Mouse (Mus musculus) hindbrain, embryonic 16.5 days (tissue): Measurements from ENCODE around the gene Tlk2. TPM values are rescaled to one million over a fixed set of nuclear protein-coding genes. Genes with fewer than 3 reads are reported as not detected.

Experiments used
- ATAC-seq: fragments of 200-750 bp; cut with Nextera tagmentation; 2 replicates; pipeline ENCODE4 v1.8.0; 2017; ENCODE audit warnings: moderate TSS enrichment, moderate library complexity
- H3K27ac ChIP-seq: fragments of 300-500 bp; sonication (generic); 2 replicates; pipeline ENCODE4 v1.5.1; 2014; ENCODE audit warnings: low read depth, mild to moderate bottlenecking, control low read depth, low read length, moderate library complexity
- H3K27me3 ChIP-seq: fragments of 300-500 bp; sonication (generic); replicated peaks from 2 replicates; pipeline ENCODE4 v1.6.1; 2014; ENCODE audit warnings: low read length; ENCODE audit not compliant: control insufficient read depth, insufficient read depth
- H3K36me3 ChIP-seq: fragments of 300-500 bp; sonication (generic); 2 replicates; pipeline ENCODE4 v1.6.1; 2014; ENCODE audit warnings: mild to moderate bottlenecking, low read length, moderate library complexity, mixed read lengths; ENCODE audit not compliant: control insufficient read depth, insufficient read depth
- H3K4me1 ChIP-seq: fragments of 300-500 bp; sonication (generic); 2 replicates; pipeline ENCODE4 v1.6.1; 2014; ENCODE audit warnings: low read depth, low read length; ENCODE audit not compliant: control insufficient read depth, insufficient read depth
- H3K4me2 ChIP-seq: fragments of 300-500 bp; sonication (generic); 2 replicates; pipeline ENCODE4 v1.6.1; 2014; ENCODE audit warnings: mild to moderate bottlenecking, low read length, control low read depth, moderate library complexity
- H3K4me3 ChIP-seq: fragments of 300-500 bp; sonication (generic); 2 replicates; pipeline ENCODE4 v1.5.1; 2014; ENCODE audit warnings: mild to moderate bottlenecking, low read length, control low read depth, moderate library complexity
- H3K9ac ChIP-seq: fragments of 300-500 bp; sonication (generic); 2 replicates; pipeline ENCODE4 v1.6.1; 2014; ENCODE audit warnings: low read depth, mild to moderate bottlenecking, control low read depth, low read length, moderate library complexity
- H3K9me3 ChIP-seq: fragments of 300-500 bp; sonication (generic); 2 replicates; pipeline ENCODE4 v1.6.1; 2014; ENCODE audit warnings: mild to moderate bottlenecking, low read length, moderate library complexity; ENCODE audit not compliant: control insufficient read depth
- WGBS: fragments of 180-500 bp; shearing (Covaris S2); extraction: QIAGEN DNeasy Blood & Tissue Kit; methylation state at CpG from one replicate; pipeline ENCODE4 v1.1.7; 2014; 5-methylcytosine and 5-hydroxymethylcytosine counted together
- polyA plus RNA-seq: library from polyadenylated mRNA; unstranded; fragments of >200 nt; fragmentation: Nextera tagmentation; extraction: Ambion mirVana; gene quantifications from 2 replicates; pipeline ENCODE4 v1.2.1, GENCODE M21; 2015

Gene Tlk2
- polyA plus RNA-seq, 1 experiment from 2014 or later = 12.4 TPM

- ATAC-seq = no peak
- Histone ChIP-seq H3K4me2 (no peak overlapping the region), H3K4me1 (no peaks in the 10 kb centered on the region), H3K4me3 (no peak overlapping the region), H3K9ac (no peak overlapping the region), H3K27me3 (no peaks in the 10 kb centered on the region), H3K27ac (no peak overlapping the region), H3K9me3 (no peaks in the 10 kb centered on the region), H3K36me3 (peaks cover 3% of the 10 kb centered on the region; the same call in 1 of the 2 replicates)
- WGBS = 84% methylated on average over 2 of the region's 2 CpGs
These were observed 39.2 kb downstream of the Tlk2 start for GRCm38 (mm10) chr11:105217771-105218170.

- Histone ChIP-seq H3K4me1 (no peaks in the 10 kb centered on the region), H3K9me3 (no peaks in the 10 kb centered on the region), H3K4me3 (no peak overlapping the region), H3K27ac (no peak overlapping the region), H3K36me3 (no peaks in the 10 kb centered on the region), H3K4me2 (no peak overlapping the region), H3K27me3 (no peaks in the 10 kb centered on the region), H3K9ac (no peak overlapping the region)
- ATAC-seq = no peak
- 98% methylated on average over 2 of the region's 2 CpGs for WGBS
These were observed 55.9 kb downstream of the Tlk2 start for GRCm38 (mm10) chr11:105234501-105234900.

GRCm38 (mm10) chr11:105240991-105241390, 62.4 kb downstream of the Tlk2 start:
- no peak for ATAC-seq
- H3K4me2 ChIP-seq = no peak overlapping the region
- H3K4me1 ChIP-seq = no peaks in the 10 kb centered on the region; the same call in none of the 2 replicates
- no peaks in the 10 kb centered on the region for H3K36me3 ChIP-seq
- H3K9me3 ChIP-seq = no peaks in the 10 kb centered on the region
- no peak overlapping the region for H3K27ac ChIP-seq
- H3K4me3 ChIP-seq = no peak overlapping the region
- no peak overlapping the region for H3K9ac ChIP-seq
- H3K27me3 ChIP-seq = no peaks in the 10 kb centered on the region

- no peak overlapping the region for H3K9ac ChIP-seq
- H3K4me1 ChIP-seq = no peaks in the 10 kb centered on the region; the same call in none of the 2 replicates
- no peaks in the 10 kb centered on the region for H3K27me3 ChIP-seq
- H3K4me2 ChIP-seq = no peak overlapping the region
- 94% methylated on average over 1 of the region's 1 CpGs for WGBS
- H3K9me3 ChIP-seq = no peaks in the 10 kb centered on the region
- ATAC-seq = no peak
- peaks cover 24% of the 10 kb centered on the region for H3K36me3 ChIP-seq
- no peak overlapping the region for H3K4me3 ChIP-seq
- no peak overlapping the region for H3K27ac ChIP-seq
These were observed 67.8 kb downstream of the Tlk2 start for GRCm38 (mm10) chr11:105246369-105246768.

DNA sequence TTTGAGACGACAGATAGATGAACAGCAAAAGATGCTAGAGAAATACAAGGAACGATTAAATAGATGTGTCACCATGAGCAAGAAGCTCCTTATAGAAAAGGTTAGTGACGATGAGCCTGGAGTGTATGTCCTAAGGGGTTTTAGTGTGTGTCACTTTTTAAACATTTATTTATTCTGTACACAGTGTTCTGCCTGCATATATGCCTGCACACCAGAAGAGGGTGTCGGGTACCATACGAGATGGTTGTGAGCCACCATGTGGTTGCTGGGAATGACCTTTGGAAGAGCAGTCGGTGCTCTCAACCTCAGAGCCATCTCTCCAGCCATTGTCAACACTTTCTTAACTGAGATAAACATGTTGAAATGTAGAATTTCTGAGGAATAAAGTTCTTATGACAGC, 68.2 kb downstream of the Tlk2 start:
- H3K27ac ChIP-seq = no peak overlapping the region
- H3K4me2 ChIP-seq = no peak overlapping the region
- no peak for ATAC-seq
- H3K36me3 ChIP-seq = peaks cover 24% of the 10 kb centered on the region
- H3K9me3 ChIP-seq = no peaks in the 10 kb centered on the region
- WGBS = 92% methylated on average over 6 of the region's 6 CpGs
- no peak overlapping the region for H3K4me3 ChIP-seq
- H3K4me1 ChIP-seq = no peaks in the 10 kb centered on the region; the same call in none of the 2 replicates
- no peak overlapping the region for H3K9ac ChIP-seq
- no peaks in the 10 kb centered on the region for H3K27me3 ChIP-seq

GRCm38 (mm10) chr11:105247321-105247720, 68.7 kb downstream of the Tlk2 start:
- Histone ChIP-seq H3K4me1 (no peaks in the 10 kb centered on the region; the same call in none of the 2 replicates), H3K4me2 (no peak overlapping the region), H3K27ac (no peak overlapping the region), H3K4me3 (no peak overlapping the region), H3K27me3 (no peaks in the 10 kb centered on the region), H3K9me3 (no peaks in the 10 kb centered on the region), H3K9ac (no peak overlapping the region), H3K36me3 (peaks cover 24% of the 10 kb centered on the region)
- ATAC-seq = no peak
- 93% methylated on average over 5 of the region's 5 CpGs for WGBS

GRCm38 (mm10) chr11:105259733-105260132, 81.1 kb downstream of the Tlk2 start:
- Histone ChIP-seq H3K9ac (no peak overlapping the region), H3K4me1 (no peaks in the 10 kb centered on the region), H3K27me3 (no peaks in the 10 kb centered on the region), H3K4me2 (no peak overlapping the region), H3K36me3 (peaks cover 19% of the 10 kb centered on the region), H3K4me3 (no peak overlapping the region), H3K9me3 (no peaks in the 10 kb centered on the region), H3K27ac (no peak overlapping the region)
- no peak for ATAC-seq
- 75% methylated on average over 2 of the region's 3 CpGs for WGBS

GRCm38 (mm10) chr11:105261116-105261515, 82.5 kb downstream of the Tlk2 start:
- H3K9me3 ChIP-seq = no peaks in the 10 kb centered on the region
- no peaks in the 10 kb centered on the region for H3K4me1 ChIP-seq
- WGBS = 29% methylated on average over 5 of the region's 5 CpGs
- peak overlapping the region; percentile 18; the same call in 1 of the 2 replicates for H3K27ac ChIP-seq
- no peaks in the 10 kb centered on the region for H3K27me3 ChIP-seq
- ATAC-seq = no peak
- H3K9ac ChIP-seq = no peak overlapping the region
- H3K4me3 ChIP-seq = no peak overlapping the region
- H3K4me2 ChIP-seq = no peak overlapping the region
- H3K36me3 ChIP-seq = peaks cover 13% of the 10 kb centered on the region

- Histone ChIP-seq H3K4me2 (no peak overlapping the region), H3K36me3 (peaks cover 11% of the 10 kb centered on the region), H3K4me1 (no peaks in the 10 kb centered on the region), H3K9ac (no peak overlapping the region), H3K4me3 (no peak overlapping the region), H3K27me3 (no peaks in the 10 kb centered on the region), H3K27ac (no peak overlapping the region), H3K9me3 (no peaks in the 10 kb centered on the region)
- WGBS = 82% methylated on average over 4 of the region's 4 CpGs
- no peak for ATAC-seq
These were observed 83.2 kb downstream of the Tlk2 start for GRCm38 (mm10) chr11:105261601-105262351.
